Mouse (Mus musculus) liver, embryonic 12.5 days (tissue): Measurements from ENCODE around the gene Galnt17. TPM values are rescaled to one million over a fixed set of nuclear protein-coding genes. Genes with fewer than 3 reads are reported as not detected.

Experiments used
- ATAC-seq: fragments of 200-750 bp; cut with Nextera tagmentation; 2 replicates; pipeline ENCODE4 v1.8.0; 2017; ENCODE audit warnings: moderate number of reproducible peaks, mild to moderate bottlenecking, moderate library complexity
- H3K27ac ChIP-seq: fragments of 300-500 bp; sonication (generic); 2 replicates; pipeline ENCODE4 v1.5.1; 2016; ENCODE audit warnings: mild to moderate bottlenecking
- H3K27me3 ChIP-seq: fragments of 300-500 bp; sonication (generic); replicated peaks from 2 replicates; pipeline ENCODE4 v1.6.1; 2016; ENCODE audit warnings: mild to moderate bottlenecking, moderate library complexity
- H3K36me3 ChIP-seq: fragments of 300-500 bp; sonication (generic); 2 replicates; pipeline ENCODE4 v1.6.1; 2016; ENCODE audit warnings: mild to moderate bottlenecking, moderate library complexity
- H3K4me1 ChIP-seq: fragments of 300-500 bp; sonication (generic); 2 replicates; pipeline ENCODE4 v1.6.1; 2016
- H3K4me2 ChIP-seq: fragments of 300-500 bp; sonication (generic); 2 replicates; pipeline ENCODE4 v1.6.1; 2016; ENCODE audit warnings: mild to moderate bottlenecking, moderate library complexity
- H3K4me3 ChIP-seq: fragments of 300-500 bp; sonication (generic); 2 replicates; pipeline ENCODE4 v1.5.1; 2016; ENCODE audit warnings: mild to moderate bottlenecking, moderate library complexity
- H3K9ac ChIP-seq: fragments of 300-500 bp; sonication (generic); 2 replicates; pipeline ENCODE4 v1.6.1; 2016; ENCODE audit warnings: mild to moderate bottlenecking, moderate library complexity
- H3K9me3 ChIP-seq: fragments of 300-500 bp; sonication (generic); replicated peaks from 2 replicates; pipeline ENCODE4 v1.6.1; 2016; ENCODE audit warnings: mild to moderate bottlenecking, moderate library complexity
- WGBS: fragments of 180-500 bp; shearing (Covaris S2); methylation state at CpG from one replicate; pipeline ENCODE4 v1.1.7; 2016; ENCODE audit not compliant: insufficient replicate concordance; 5-methylcytosine and 5-hydroxymethylcytosine counted together
- polyA plus RNA-seq: library from polyadenylated mRNA; unstranded; fragments of >200 nt; fragmentation: Nextera tagmentation; extraction: Ambion mirVana; gene quantifications from 2 replicates; pipeline ENCODE4 v1.2.1, GENCODE M21; 2016

Gene Galnt17
- 0.13 TPM in 1 of 2 replicates, not detected in the other for polyA plus RNA-seq

- 38% methylated on average over 3 of the region's 3 CpGs for WGBS
- Histone ChIP-seq H3K4me2 (peak within 1 kb of the TSS; percentile 63), H3K9me3 (no peaks in the 10 kb centered on the region), H3K36me3 (no peaks in the 10 kb centered on the region), H3K27me3 (peaks cover 41% of the 10 kb centered on the region), H3K4me1 (0 out of 2 replicates have a peak, but pooled peaks cover 3% of the 10 kb centered on the region), H3K27ac (no peak within 1 kb of the TSS), H3K9ac (no peak within 1 kb of the TSS), H3K4me3 (peak within 1 kb of the TSS; percentile 40)
- no peak for ATAC-seq
Observed at GRCm38 (mm10) chr5:131308397-131308796, at the start of gene Galnt17. Galnt17 (minus strand) TSS chr5:131308497.

DNA sequence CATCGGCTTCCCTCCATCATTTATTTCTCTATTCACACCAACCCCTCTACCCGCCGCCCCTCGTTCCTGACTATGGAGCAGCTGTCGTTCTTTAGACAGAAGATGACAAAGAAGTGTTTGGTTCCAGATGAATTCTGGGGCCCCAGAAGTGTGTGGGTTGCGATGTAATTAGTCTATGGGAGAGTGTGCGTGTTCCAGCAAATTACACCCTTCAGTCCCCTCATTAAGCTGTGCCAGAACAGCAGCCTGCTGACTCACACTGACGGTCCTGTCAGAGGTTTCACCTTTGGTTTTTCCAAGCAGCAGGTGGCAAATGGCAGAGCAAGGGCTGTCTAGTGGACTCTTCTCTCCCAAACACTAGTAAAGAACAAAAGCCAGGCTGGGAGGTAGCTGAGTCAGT is 26.2 kb upstream of the Galnt17 start:
- no peak for ATAC-seq
- no peaks in the 10 kb centered on the region for H3K27me3 ChIP-seq

DNA sequence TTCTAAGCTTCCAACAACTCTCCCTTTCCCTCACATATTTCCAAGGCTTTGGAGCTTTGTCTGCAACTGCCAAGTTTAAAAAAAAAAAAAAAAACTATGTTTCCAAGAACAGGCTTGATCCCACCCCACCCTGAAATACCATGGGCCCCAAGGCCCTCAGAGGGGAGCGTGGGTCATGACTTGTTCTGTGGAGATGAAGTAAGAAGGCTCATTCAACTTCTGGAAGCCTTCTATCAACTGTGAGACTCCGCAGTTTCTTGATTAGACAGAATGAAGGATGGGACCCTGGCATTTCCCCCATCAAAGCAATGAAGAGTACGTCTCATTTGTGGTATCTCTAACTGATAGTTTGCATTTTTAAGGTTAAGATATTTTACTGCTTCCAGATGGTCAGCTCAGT is 13.0 kb upstream of the Galnt17 start:
- Histone ChIP-seq H3K27ac (no peak overlapping the region), H3K9ac (no peak overlapping the region), H3K4me3 (no peak overlapping the region), H3K9me3 (peaks cover 2% of the 10 kb centered on the region; the same call in 1 of the 2 replicates), H3K4me1 (no peaks in the 10 kb centered on the region), H3K36me3 (no peaks in the 10 kb centered on the region), H3K27me3 (no peaks in the 10 kb centered on the region), H3K4me2 (no peak overlapping the region)
- WGBS, result 47% methylated on average over 3 of the region's 3 CpGs
- ATAC-seq, result no peak

More for the DNA sequence above, 26.2 kb upstream of the Galnt17 start:
- Histone ChIP-seq H3K27ac (no peak overlapping the region), H3K4me1 (no peaks in the 10 kb centered on the region), H3K9ac (no peak overlapping the region), H3K4me3 (no peak overlapping the region), H3K9me3 (no peaks in the 10 kb centered on the region), H3K36me3 (no peaks in the 10 kb centered on the region), H3K4me2 (no peak overlapping the region)
- WGBS, result 73% methylated on average over 8 of the region's 8 CpGs

DNA sequence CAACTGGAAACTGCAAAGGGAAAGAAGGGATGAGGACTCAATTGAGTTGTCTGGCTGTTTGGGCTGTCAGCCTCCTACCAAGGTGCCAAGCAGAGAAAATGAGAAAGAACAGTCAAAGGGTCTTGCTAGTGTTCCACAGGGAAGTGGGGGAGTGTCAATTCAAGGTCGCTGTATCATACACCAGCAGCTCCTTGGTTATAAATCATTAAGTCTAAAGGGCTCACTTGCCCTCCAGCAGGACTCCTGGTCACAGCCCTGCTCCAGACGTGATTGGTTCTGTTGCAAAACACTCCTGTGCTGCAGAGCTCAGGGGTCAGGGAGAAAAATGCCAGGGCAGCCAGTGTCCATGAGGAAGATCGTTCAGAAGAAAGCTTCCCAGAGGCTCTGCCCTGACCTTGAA is 11.3 kb upstream of the Galnt17 start:
- Histone ChIP-seq H3K27ac (no peak overlapping the region), H3K4me1 (no peaks in the 10 kb centered on the region), H3K36me3 (no peaks in the 10 kb centered on the region), H3K4me3 (no peak overlapping the region), H3K9ac (no peak overlapping the region), H3K27me3 (no peaks in the 10 kb centered on the region), H3K4me2 (no peak overlapping the region), H3K9me3 (no peaks in the 10 kb centered on the region)
- WGBS, result 46% methylated on average over 3 of the region's 3 CpGs
- ATAC-seq, result no peak

- no peaks in the 10 kb centered on the region for H3K4me1 ChIP-seq
- WGBS, result 40% methylated on average over 2 of the region's 2 CpGs
- no peaks in the 10 kb centered on the region for H3K27me3 ChIP-seq
- no peaks in the 10 kb centered on the region for H3K36me3 ChIP-seq
- no peak overlapping the region for H3K4me2 ChIP-seq
- H3K4me3 ChIP-seq, result no peak overlapping the region
- no peak overlapping the region for H3K27ac ChIP-seq
- ATAC-seq, result no peak
- H3K9ac ChIP-seq, result no peak overlapping the region
- H3K9me3 ChIP-seq, result no peaks in the 10 kb centered on the region
Observed at GRCm38 (mm10) chr5:131319141-131319540, 10.8 kb upstream of the Galnt17 start.

- Histone ChIP-seq H3K36me3 (no peaks in the 10 kb centered on the region), H3K9me3 (no peaks in the 10 kb centered on the region), H3K9ac (no peak overlapping the region), H3K4me2 (no peak overlapping the region), H3K4me1 (no peaks in the 10 kb centered on the region), H3K27ac (no peak overlapping the region), H3K4me3 (no peak overlapping the region), H3K27me3 (no peaks in the 10 kb centered on the region)
- 60% methylated on average over 4 of the region's 4 CpGs for WGBS
- no peak for ATAC-seq
Observed at GRCm38 (mm10) chr5:131315016-131315415, 6.7 kb upstream of the Galnt17 start.

- Histone ChIP-seq H3K36me3 (no peaks in the 10 kb centered on the region), H3K27me3 (peaks cover 41% of the 10 kb centered on the region), H3K4me2 (peak overlapping the region; percentile 63), H3K9ac (no peak overlapping the region), H3K9me3 (no peaks in the 10 kb centered on the region), H3K27ac (no peak overlapping the region), H3K4me3 (peak overlapping the region; percentile 40), H3K4me1 (0 out of 2 replicates have a peak, but pooled peaks cover 3% of the 10 kb centered on the region)
- no peak for ATAC-seq
- 6% methylated on average over 33 of the region's 36 CpGs for WGBS
Observed at GRCm38 (mm10) chr5:131307656-131308151, 593 bp downstream of the Galnt17 start.

GRCm38 (mm10) chr5:131306908-131307655 is 1.2 kb downstream of the Galnt17 start:
- Histone ChIP-seq H3K27me3 (peaks cover 41% of the 10 kb centered on the region), H3K9ac (no peak overlapping the region), H3K4me3 (peak overlapping the region; percentile 40), H3K36me3 (no peaks in the 10 kb centered on the region), H3K4me1 (0 out of 2 replicates have a peak, but pooled peaks cover 3% of the 10 kb centered on the region), H3K27ac (no peak overlapping the region), H3K9me3 (no peaks in the 10 kb centered on the region), H3K4me2 (peak overlapping the region; percentile 63)
- no peak for ATAC-seq
- 1% methylated on average over 64 of the region's 64 CpGs for WGBS

- Histone ChIP-seq H3K36me3 (no peaks in the 10 kb centered on the region), H3K9ac (no peak overlapping the region), H3K27me3 (peaks cover 41% of the 10 kb centered on the region), H3K4me3 (peak overlapping the region; percentile 40; the same call in 1 of the 2 replicates), H3K4me1 (0 out of 2 replicates have a peak, but pooled peaks cover 3% of the 10 kb centered on the region), H3K4me2 (peak overlapping the region; percentile 63), H3K9me3 (no peaks in the 10 kb centered on the region), H3K27ac (no peak overlapping the region)
- WGBS, result 1% methylated on average over 39 of the region's 39 CpGs
- ATAC-seq, result no peak
Observed at GRCm38 (mm10) chr5:131306321-131306907, 1.9 kb downstream of the Galnt17 start.

- no peaks in the 10 kb centered on the region for H3K9me3 ChIP-seq
- H3K36me3 ChIP-seq, result no peaks in the 10 kb centered on the region
- 50% methylated on average over 5 of the region's 5 CpGs for WGBS
- no peak overlapping the region for H3K4me2 ChIP-seq
- no peak overlapping the region for H3K27ac ChIP-seq
- H3K4me1 ChIP-seq, result 0 out of 2 replicates have a peak, but pooled peaks cover 3% of the 10 kb centered on the region
- H3K9ac ChIP-seq, result no peak overlapping the region
- H3K4me3 ChIP-seq, result no peak overlapping the region
- H3K27me3 ChIP-seq, result peaks cover 41% of the 10 kb centered on the region
- ATAC-seq, result no peak
Observed at GRCm38 (mm10) chr5:131305223-131305622, 3.1 kb downstream of the Galnt17 start.

- H3K4me2 ChIP-seq, result no peak overlapping the region
- no peak overlapping the region for H3K4me3 ChIP-seq
- no peaks in the 10 kb centered on the region for H3K9me3 ChIP-seq
- no peak overlapping the region for H3K27ac ChIP-seq
- WGBS, result 68% methylated on average over 3 of the region's 3 CpGs
- no peak overlapping the region for H3K9ac ChIP-seq
- H3K27me3 ChIP-seq, result peaks cover 19% of the 10 kb centered on the region
- 0 out of 2 replicates have a peak, but pooled peaks cover under 1% of the 10 kb centered on the region for H3K4me1 ChIP-seq
- ATAC-seq, result no peak
- H3K36me3 ChIP-seq, result no peaks in the 10 kb centered on the region
Observed at GRCm38 (mm10) chr5:131301526-131301925, 6.8 kb downstream of the Galnt17 start.
